Mouse (Mus musculus) thymus, adult 18-20 months (tissue): ENCODE data around the gene Phldb1.
"Not testable (repeated sequence)": the region's sequence is repeated elsewhere in the genome, so short reads cannot be mapped to it uniquely, and the experiment has no call there.

Experiments used
- DNase-seq, 2 experiments: peaks; one replicate each; pipeline ENCODE4 v3.0.0; 2022; ENCODE audit warnings: mixed read lengths in 2 of 2

Phldb1 gene

GRCm38 (mm10) chr9:44734524-44735494 is at the start of gene Phldb1:
TSS of gene Phldb1 (minus strand) at chr9:44735198.
- peak; percentile 40 to 50 for DNase-seq

GRCm38 (mm10) chr9:44772750-44773651 is 38.0 kb upstream of the Phldb1 start:
- DNase-seq = peak; percentile 81 to 84

- no peak for DNase-seq
These were observed 37.4 kb upstream of the Phldb1 start for GRCm38 (mm10) chr9:44772392-44772749.

- no peak for DNase-seq
These were observed 36.4 kb upstream of the Phldb1 start for GRCm38 (mm10) chr9:44771376-44771775.

GRCm38 (mm10) chr9:44768029-44768394 is 33.0 kb upstream of the Phldb1 start:
- DNase-seq = not testable (repeated sequence)

GRCm38 (mm10) chr9:44767101-44768028 is 32.4 kb upstream of the Phldb1 start, which contains the start of the genes Arcn1 and Ift46:
TSS of gene Arcn1 (minus strand) at chr9:44767845.
TSS of gene Ift46 (plus strand) at chr9:44767908.
- peak; percentile 68 for DNase-seq

- DNase-seq = no peak
These were observed 25.9 kb upstream of the Phldb1 start for GRCm38 (mm10) chr9:44760873-44761272.

GRCm38 (mm10) chr9:44748473-44748872 is 13.5 kb upstream of the Phldb1 start:
- no peak for DNase-seq

- DNase-seq = no peak
These were observed 12.3 kb upstream of the Phldb1 start for GRCm38 (mm10) chr9:44747341-44747740.

GRCm38 (mm10) chr9:44746666-44747065 is 11.7 kb upstream of the Phldb1 start:
- no peak for DNase-seq

- no peak for DNase-seq
These were observed 10.4 kb upstream of the Phldb1 start for GRCm38 (mm10) chr9:44745371-44745770.

- DNase-seq = no peak
These were observed 5.7 kb upstream of the Phldb1 start for GRCm38 (mm10) chr9:44740663-44741192.

GRCm38 (mm10) chr9:44737240-44737949 is 2.4 kb upstream of the Phldb1 start:
- DNase-seq = no peak

- DNase-seq = no peak
These were observed 1.3 kb upstream of the Phldb1 start for GRCm38 (mm10) chr9:44736301-44736700.

- DNase-seq = no peak
These were observed 888 bp upstream of the Phldb1 start for GRCm38 (mm10) chr9:44735886-44736285.

GRCm38 (mm10) chr9:44733671-44734523 is 1.1 kb downstream of the Phldb1 start:
- peak in 1 of 2 experiments; percentile 30 for DNase-seq

- DNase-seq = no peak
These were observed 2.0 kb downstream of the Phldb1 start for GRCm38 (mm10) chr9:44732921-44733530.

- no peak for DNase-seq
These were observed 2.9 kb downstream of the Phldb1 start for GRCm38 (mm10) chr9:44732130-44732549.

GRCm38 (mm10) chr9:44727441-44727840 is 7.6 kb downstream of the Phldb1 start:
- DNase-seq = no peak
